Mouse (Mus musculus) adrenal gland, postnatal 10 days (tissue): ENCODE measurements around the gene Rxfp2. TPM values are rescaled to one million over a fixed set of nuclear protein-coding genes. Genes with fewer than 3 reads are reported as not detected.

ENCODE experiments used
- DNase-seq: peaks from one replicate; pipeline ENCODE4 v3.0.0; 2021; ENCODE audit warnings: mixed read lengths
- total RNA-seq, 2 experiments: library from RNA; stranded (reverse); gene quantifications; 2 replicates each; pipeline ENCODE4 v1.2.3; 2021

The Rxfp2 gene
- total RNA-seq, 2 experiments from 2014 or later = not detected

DNA sequence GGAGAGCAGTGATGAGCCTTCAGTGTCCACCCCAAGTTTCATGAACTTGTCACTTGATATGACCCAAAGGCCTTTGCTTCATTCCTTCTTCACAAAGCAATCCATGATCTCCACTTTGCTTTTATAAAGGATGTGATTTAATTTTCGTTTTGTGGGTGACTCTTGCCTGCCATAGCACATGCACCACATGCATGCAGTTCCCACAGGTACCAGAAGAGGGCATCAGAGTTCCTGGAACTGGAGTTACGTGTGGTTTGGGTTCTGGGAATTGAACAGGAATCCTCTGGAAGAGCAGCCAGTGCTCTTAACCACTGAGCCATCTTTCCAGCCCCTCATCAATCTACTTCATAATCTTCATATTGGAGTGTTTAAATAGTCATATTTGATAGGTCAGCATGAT lies 26.1 kb downstream of the Rxfp2 start:
- DNase-seq = no peak

DNA sequence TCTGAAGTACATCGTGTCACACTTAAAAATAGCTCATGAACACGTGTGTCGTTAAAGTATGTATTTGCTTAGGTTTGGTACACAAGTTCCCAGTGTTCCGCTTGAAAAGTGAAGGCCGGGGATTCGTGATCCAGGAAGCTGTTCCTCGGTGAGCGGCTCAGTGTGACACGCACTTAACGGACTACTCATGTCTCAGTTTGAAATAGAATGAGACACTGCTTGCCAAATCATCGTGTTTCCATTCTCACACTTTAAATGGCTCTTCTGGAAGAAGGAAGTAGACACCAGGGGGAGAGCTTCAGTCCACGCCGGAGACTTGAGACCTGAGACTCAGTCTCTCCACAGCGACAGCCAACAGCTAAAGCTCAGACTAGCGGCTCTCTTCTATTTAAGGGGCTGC lies 28.0 kb downstream of the Rxfp2 start:
- no peak for DNase-seq

DNA sequence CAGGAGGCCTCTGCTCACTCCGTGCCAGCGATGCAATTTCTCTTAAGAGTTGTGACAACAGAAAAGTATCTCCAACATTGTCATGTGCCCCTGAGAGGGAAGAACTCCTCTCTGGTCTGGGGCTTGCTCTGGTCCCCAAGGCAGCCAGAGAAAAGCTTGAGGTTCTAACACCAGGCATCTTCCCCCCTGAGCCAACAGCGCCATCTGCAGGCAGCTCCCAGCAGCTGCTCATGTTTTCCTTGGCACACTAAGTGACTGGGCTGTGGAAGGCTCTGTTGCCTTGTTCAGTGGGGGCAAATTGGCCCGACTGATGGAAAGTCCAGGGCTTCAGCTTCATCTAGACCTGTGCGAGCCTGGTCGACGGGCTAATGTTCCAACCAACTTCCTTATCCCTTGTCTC lies 31.5 kb downstream of the Rxfp2 start:
- peak; percentile 59 for DNase-seq

DNA sequence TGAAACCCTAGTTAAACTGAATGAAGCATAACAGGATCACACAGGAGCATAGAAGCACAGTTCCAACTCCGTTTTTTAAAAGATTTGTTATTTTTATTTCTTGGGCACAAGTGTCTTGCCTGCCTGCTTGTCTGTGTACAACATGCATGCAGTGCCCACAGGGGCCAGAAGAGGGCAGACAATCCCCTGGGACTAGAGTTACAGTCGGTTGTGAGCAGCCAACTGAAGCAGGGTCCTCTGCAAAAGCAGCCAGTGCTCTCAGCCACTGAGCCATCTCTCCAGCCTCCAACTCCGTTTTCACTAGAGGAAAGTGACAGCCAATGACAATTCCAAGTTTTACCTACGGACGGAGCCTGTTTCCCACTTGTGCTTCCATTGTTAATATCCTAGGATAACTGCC lies 33.4 kb downstream of the Rxfp2 start:
- peak; percentile 54 for DNase-seq

DNA sequence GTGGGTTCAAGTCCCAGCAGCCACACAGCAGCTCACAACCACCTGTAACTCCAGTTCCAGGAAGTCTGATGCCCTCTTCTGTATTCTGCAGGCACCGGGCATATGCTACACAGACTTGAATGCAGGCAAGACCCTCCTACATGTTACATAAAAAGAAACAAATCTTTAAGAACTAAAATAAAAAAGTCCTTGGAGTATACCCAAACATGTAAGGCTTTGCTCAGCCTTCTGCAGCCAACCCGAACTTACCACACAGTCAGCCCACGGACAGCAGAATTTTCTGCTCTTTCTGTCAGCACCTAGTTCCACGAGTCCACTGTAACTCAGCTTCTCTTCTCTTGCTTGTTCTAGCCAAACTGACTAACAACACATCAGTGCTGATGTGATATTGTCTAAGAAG lies 34.8 kb downstream of the Rxfp2 start:
- no peak for DNase-seq

DNA sequence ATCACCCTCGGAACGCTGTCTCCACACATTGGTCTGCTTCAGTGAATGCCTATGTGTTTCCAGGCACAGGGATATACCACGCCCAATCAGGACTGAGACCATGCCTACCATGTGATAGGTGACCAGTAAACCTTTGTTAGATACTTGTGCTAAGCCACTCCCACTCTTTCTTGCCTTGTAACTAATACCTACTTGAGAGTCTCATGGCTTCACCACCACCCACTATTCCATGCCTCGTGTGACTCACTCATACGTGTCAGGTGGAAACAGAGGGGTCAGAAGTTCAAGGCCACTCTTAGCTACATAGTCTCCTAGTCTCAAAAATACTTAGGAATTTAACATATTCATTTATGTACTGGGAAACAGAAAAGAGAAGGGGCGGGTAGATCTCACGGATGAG lies 35.5 kb downstream of the Rxfp2 start:
- no peak for DNase-seq

DNA sequence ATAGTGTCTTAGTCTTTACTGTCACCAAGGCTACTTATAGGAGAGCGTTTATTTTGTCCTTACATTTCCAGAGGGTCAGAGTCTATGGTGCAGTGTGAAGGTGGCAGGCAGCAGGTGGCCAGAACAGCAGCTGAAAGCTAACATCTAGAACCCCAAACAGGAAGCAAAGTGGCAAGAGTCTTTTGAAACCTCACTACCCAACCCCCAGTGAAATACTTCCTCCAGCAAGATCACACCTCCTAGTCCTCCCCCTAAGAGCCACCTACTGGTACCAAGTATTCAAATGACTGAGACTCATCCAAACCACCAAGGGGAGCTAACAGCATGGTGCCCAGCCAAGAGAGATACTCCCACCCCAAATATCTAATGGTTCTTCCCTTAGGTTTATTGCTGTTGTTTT lies 36.8 kb downstream of the Rxfp2 start:
- no peak for DNase-seq

DNA sequence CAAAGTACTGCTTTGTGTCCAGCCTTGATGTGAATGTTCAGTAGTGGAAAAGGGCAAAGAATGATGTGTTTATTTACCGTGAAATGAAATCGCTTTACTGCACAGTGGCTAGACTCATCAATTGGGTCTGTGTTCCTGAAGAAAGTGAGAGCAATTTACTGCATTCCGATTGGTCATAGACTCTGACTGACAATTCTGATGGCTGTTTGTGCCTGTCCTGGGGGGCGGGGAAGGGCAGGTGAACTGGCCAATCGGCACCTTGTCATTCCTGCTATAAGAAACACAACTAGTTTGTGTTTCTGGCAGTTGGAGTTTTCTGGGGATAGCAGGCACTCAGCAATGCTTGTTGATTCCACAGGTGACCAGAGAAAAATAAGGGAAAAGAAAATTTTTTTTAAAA lies 37.6 kb downstream of the Rxfp2 start:
- DNase-seq = no peak

DNA sequence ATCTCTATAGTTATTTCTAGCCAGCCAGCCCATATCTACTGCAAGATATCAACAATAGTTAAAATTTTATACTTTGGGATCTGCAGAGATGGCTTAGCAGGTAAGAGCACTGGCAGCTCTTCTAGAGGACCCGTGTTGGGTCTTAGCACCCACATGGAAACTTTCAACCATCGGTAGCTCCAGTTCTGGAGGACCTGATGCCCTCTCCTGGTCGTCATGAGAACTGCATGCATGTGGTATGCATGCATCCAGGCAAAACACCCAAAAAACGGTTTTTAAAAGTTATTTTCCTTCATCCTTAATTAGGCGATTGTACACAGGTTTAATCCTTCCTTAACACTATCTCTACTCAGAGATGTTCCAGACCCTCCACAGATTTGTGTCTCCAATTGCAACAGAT lies 40.4 kb downstream of the Rxfp2 start:
- DNase-seq = no peak

DNA sequence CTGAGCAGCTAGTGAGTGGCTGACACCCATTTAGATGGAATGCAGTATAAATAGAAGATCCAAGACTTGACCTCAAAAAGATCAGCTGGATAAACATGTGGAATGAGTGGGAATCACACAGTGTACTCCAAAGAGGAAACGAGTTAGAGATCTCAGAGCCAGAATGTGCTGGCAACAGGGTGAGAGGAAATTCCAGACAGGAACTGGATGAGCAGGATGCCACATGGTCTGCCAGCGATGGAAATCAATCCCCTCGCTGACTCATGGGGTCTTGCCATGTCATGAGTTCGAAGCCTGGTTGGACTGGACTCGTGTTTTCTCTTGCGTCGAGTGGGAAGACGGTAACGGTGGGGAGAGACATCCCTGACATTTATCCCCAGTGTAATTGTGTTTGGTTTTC lies 41.0 kb downstream of the Rxfp2 start:
- DNase-seq = no peak

DNA sequence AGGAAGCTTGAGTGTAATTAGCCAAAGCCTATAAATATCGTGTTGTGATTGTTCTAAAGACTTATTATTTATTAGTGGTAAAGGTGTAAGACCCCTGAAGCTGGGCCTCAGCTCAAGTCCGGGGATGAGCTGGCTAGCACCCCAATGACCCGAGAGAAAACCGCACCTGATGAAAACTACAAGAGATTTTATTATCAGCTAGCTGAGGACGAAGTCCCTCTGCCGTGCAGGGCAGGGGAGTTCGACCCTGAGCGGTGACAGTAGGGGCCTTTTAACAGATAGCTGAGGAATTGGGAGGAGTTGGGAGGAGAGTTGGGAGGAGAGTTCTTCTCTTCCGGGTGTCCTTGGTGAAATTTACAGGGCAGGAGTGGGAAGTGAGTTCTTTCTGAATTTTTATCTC lies 42.6 kb downstream of the Rxfp2 start:
- DNase-seq = no peak

DNA sequence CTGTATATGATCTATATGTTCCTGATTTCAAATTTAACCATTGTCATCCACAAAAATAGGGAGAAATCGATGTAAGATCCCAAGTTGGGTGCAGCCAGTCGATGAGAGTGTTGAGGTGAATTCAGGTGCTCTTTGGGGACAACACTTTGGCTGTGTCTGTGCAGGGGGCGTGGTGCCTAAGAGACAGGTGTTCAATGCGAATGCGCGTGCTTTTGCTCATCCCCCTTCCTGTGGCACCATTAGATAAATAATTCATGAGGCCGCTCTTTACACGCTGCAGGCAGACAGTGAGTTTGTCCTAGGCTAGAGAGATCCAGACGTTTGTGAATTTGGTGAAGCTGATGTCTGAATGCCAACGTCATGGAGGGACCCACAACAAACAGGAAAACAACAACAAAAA lies 45.8 kb downstream of the Rxfp2 start:
- no peak for DNase-seq

DNA sequence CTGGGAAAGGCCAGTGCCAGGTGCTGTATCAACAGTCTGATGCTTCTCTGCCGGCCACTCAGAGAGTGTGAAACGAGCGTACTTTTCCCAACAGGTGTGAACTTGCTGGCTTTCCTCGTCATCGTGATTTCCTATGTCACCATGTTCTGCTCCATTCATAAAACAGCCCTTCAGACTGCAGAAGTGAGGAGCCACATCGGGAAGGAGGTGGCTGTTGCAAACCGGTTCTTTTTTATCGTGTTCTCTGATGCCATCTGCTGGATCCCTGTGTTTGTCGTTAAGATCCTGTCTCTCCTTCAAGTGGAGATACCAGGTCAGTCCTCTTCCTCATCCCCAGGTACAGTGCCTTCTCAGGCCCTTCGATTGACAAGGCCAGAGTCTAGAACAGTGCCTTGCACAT lies 51.6 kb downstream of the Rxfp2 start:
- peak; percentile 14 for DNase-seq

DNA sequence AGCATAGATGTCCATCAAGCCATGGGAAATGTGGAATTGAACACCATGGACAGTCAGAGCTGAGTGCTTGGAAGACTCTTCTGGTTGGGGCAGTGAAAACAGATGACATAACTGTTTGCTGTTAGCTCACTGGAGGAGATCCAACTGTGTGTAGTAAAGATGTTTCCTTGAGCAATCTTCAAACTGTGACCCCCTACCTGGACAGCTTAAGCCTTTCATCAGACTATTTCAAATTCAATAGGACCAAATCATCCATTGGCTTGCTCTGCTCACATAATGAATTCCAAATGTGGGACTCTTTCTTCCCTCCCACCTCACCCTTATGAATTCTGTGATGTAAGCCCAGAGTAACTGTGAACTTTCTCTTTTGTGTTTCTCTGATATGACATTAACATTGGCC lies 53.3 kb downstream of the Rxfp2 start:
- no peak for DNase-seq

DNA sequence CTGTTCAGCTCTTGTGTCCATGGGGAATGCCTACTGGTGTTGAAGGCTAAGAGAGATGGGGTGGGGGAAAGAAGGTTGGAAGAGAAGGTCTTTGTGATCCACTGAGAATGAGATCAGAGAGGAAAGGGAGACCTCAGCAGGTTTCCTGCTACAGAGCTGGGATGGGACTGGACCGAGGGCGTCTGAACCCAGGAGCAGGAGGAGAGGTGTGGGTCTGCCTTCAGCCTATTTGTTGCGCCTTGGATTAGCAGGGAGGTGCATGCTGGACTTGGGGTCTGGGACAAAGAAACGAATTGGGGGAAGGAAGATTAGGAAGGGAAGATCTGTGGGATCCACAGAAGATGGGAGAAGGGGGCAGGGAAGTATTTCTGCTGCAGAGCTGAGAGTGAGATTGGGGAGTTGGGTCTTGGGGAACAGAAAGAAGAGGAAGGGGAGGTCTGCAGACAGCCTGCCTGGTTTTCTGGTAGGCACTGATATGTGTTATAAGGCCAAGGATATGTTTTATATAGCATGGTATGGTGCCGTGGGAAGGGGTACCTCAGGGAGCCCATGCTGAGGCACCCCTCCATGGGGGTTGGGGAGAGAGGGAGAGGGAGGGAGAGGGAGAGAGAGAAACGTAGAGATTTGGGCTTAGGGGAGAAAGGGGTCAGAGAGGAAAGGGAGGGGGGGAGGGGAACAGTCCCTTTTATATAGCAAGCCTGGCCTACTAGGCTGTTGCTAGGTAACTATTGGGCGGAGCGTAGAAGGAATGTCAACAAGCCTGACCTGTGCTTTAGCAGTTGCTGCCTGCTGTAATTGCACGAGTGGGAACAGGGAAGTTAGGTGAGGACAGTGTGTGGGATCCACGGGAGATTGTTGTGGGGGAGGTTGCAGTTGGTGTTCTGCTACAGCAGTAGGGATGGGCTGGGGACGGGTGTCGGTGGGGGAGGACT lies 61.7 kb downstream of the Rxfp2 start:
- no peak for DNase-seq

DNA sequence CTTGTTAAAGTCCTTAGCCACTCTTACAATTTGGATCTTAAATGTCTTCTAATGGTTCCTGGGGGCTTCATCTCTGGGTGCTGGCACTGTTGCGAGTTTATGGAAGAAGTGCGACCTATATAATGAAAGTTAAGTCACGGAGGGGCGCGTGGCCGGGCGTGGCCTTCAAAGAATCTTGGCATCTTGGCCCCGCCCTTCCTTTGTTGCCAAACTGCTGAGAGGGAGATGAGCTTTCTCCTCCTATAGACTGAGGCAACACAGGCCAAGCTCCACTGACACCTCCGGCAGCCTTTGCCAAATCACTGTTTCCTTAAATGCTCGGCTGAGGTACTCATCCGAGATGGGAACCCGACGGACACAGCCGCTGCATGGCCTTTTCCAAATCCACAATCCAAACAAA lies 64.2 kb downstream of the Rxfp2 start:
- DNase-seq = no peak

DNA sequence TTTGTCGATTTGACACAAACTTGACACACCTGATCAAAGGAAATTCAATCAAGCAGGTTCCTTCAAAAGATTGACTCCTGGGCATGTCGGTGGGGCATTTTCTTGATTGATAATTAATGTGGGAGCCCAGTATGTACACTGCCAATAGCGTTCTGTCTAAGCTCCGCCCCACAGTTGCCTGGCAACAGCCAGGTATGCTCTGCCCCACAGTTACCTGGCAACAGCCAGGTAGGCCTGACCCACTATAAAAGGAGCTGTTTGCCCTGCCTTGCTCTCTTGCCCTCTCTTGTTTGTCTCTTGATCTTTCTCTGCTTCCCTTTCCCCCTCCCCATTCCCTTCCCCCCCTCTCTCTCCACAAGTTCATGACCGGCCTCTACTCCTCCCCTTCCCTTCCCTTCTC lies 64.7 kb downstream of the Rxfp2 start:
- DNase-seq = no peak

DNA sequence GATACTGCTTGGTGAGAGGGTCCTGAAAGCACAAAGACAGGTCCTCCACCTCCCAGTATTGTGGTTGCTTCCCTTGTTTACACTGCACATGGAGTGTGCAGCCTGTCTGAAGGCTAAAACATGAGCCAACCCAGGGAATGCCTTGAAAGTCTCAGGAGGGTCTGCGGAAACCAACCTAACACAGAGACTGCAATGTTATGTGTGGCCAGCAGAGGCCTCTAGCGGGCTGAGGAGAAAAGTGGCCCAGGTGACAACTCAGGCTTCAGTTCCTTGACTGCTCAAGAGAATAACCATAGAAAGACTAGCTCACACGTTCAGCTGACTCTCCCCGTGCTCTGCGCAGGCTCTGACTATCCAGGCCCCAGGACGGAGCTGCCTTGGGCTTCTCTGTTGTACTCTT lies 79.1 kb downstream of the Rxfp2 start:
- DNase-seq = peak; percentile 64

DNA sequence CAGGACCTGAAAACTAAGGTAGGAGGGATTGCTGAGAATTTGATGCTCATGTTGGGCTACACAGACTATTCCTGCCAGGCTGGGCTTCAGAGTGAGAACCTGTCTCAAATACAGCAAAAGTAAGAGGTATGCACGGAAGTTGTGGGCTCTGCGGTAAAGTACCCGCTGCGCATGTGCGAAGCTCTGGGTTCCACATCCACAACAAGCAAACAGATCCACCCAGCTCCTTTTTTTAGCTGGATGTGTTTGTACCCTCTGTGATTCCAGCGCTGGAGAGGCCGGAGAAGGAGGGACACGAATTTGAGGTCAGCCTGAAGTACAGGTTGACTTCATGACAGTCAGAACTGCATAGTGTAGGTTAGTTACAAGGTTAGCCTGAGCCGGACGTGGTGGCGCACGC lies 80.3 kb downstream of the Rxfp2 start:
- DNase-seq = no peak

DNA sequence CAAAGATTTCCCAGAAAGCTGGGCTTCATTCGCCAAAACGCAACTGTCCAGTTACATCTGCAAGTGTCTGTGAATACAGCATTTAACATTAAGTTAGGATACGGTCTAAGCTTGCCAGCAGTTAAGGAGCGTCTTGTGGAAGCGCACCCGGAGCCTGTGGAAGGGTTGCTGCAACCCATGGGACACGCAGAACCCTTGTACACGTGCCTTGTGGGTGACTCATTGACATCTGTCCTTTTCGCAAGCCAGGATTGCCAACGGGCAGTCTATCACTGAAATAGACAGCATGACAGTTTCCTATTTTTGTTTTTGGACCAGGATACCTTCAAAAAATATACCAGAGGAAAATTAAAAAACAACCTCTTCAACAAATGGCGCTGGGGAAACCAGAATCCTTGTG lies 83.3 kb downstream of the Rxfp2 start:
- DNase-seq = no peak

DNA sequence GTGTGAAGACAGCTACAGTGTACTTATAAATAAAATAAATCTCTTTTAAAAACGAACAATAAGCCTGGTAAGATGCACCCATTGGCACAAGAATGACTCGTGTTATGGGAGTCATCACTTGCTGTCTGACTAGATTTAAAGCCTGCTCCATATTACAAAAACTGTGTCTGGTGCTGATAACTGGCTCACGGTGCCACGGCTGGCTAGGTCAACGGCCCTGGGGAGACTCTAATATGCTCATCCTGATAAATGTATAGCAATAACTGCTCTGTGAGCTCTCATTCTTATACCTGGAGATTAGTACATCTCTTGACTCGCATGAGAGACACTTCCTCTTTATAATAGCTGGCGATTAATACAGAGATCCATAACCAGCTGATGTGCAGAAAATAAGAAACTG lies 87.9 kb downstream of the Rxfp2 start:
- DNase-seq = no peak

DNA sequence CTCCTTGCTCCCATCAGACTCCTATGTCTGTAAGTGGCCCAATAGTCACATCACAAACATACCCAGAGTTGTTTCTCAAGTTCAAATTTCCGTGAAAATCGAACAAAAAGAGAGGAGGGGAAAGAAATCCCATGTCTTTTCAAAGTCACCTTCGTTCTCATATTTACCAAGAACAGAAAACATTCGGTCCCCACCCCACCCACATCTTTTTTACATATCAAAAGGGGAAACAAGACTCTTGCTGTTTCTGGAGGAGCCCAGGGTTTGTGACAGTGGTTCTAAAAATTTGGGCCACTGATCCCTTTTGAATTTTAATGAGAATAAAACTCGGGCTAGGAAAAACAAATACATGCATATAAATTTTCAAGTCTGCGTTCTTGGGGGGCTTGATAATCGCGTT lies 92.8 kb downstream of the Rxfp2 start:
- DNase-seq = no peak

DNA sequence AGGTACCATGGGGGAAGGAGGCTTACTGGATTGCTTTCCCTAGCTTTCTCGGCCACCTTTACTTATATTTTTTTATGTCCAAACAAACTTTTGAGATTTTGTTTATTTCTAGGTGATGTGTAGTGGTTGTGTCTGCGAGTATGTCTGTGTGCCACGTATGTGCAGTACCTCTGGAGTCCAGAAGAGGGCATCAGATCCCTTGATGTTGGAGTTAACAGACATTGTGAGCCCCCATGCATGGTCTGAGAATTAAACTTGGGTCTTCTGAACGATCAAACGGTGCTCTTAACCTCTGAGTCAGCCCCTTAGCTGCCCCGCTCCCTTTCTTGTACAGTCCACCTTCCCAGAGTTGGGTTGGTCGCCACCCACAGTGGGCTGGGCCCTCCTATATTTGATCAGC lies 95.5 kb downstream of the Rxfp2 start:
- DNase-seq = no peak

DNA sequence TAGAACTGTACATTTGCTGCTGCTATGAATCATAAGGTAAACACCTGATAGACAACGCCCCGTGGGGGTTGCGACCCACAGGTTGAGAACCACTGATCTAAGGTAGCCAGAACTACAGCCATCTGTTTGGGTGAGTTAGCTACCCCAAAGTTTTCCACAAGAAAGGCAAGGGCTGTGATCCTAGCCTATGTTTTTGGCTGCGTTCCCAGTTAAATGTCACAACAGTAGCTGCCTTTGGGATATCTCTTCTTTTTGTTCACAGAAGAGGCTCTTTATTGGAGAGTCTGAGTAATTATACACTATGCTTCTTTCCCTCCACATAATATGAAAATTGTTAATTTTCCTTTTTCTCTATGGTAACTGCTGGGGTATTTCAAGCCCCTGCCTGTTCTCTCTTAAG lies 96.3 kb downstream of the Rxfp2 start:
- DNase-seq = peak; percentile 36
